Mouse (Mus musculus) thymus, adult 2 months (tissue): ENCODE results near the gene Adat3.

Experiments used
- CTCF ChIP-seq: fragments of 200-500 bp; IDR thresholded peaks from 2 replicates; pipeline ENCODE4 v1.5.1; 2012; ENCODE audit warnings: mild to moderate bottlenecking, control low read depth, low read length, moderate library complexity, borderline replicate concordance; ENCODE audit not compliant: control insufficient read depth, poor library complexity, insufficient read depth; ENCODE audit errors: extremely low read depth
- POLR2A ChIP-seq: fragments of 200-500 bp; IDR thresholded peaks from 2 replicates; pipeline ENCODE4 v1.6.1; 2012; ENCODE audit warnings: mild to moderate bottlenecking, low read length, control low read depth, moderate library complexity; ENCODE audit not compliant: control insufficient read depth, poor library complexity, insufficient read depth; ENCODE audit errors: extremely low read depth

DNA sequence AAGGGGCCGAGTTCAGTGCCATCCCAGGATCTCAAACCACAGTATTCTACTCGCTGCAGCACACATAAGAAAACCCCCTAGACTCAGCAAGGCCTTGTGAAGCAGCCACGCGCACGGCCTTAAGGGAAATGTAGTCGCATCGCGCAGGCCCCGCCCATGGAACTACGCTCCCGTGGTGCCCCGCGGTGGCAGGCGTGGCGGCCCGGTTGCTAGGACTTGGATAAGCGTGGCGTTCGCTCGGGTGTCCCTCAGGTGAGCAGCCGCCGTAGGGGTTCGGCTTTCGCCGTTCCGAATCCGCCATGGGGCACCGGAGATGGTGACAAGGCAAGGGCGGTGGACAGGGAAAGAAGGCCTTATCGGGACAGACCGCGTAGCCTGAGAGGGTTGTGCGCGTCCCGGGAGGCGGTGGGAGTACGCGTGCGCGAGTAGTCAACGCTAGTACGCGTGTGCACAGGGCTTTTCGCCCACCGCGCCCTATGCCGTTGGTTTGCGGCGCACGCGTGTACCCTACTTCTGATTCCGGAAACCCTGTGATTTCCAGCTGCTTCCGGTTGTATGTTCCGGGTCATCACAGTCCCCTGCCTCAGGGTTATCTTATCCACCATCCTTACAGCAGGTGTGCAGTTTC, at the start of gene Adat3, which contains the start of gene Scamp4:
- TF ChIP-seq POLR2A (no peak), CTCF (no peak)
